Mouse (Mus musculus): ENCODE measurements around the gene Ly6g6d. TPM values are rescaled to one million over a fixed set of nuclear protein-coding genes. Genes with fewer than 3 reads are reported as not detected.

Gene Ly6g6d
- polyA plus RNA-seq (2012; rRNA removed) = 1.3 and 1.6 TPM in 2 replicates

DNA sequence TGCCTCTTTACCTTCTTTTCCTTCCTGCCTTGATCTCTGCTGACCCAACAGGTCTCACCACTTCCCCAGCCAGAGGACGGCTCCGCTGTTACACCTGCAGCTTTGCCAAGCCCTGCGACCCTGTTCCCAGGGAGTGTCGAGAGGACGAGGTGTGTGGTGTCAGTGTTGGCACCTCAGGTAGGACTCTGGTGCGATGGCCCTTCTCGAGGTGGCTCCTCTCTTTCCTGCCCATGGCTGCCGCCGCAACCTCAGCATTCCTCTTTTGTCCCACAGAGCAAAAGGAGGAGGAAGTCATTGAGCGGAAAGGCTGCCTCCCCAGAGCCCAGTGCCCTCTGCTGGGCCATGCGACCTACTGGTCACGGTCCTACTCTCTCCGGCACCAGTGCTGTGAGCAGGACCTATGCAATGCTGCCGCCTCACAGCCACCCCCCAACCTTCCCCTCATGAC lies at the start of gene Ly6g6d:
Ly6g6d (minus strand) TSS at position 280 of the 448 bp plus-strand sequence.

GRCm38 (mm10) chr17:35126206-35126611 lies 48.3 kb upstream of the Ly6g6d start, which contains the start of gene D17H6S53E:
TSS of gene D17H6S53E (plus strand) at chr17:35126373.

GRCm38 (mm10) chr17:35121871-35122303 lies 44.0 kb upstream of the Ly6g6d start, which contains the start of gene Csnk2b:
TSS of gene Csnk2b (minus strand) at chr17:35122053.

GRCm38 (mm10) chr17:35121143-35121799 lies 43.4 kb upstream of the Ly6g6d start, which contains the start of gene Gpank1:
TSS of gene Gpank1 (plus strand) at chr17:35121455.

GRCm38 (mm10) chr17:35115046-35116019 lies 37.5 kb upstream of the Ly6g6d start, which contains the start of gene Ly6g5b:
TSS of gene Ly6g5b (minus strand) at chr17:35115428.

GRCm38 (mm10) chr17:35108097-35108496 lies 30.2 kb upstream of the Ly6g6d start, which contains the start of gene Ly6g5c:
TSS of gene Ly6g5c (plus strand) at chr17:35108279.

DNA sequence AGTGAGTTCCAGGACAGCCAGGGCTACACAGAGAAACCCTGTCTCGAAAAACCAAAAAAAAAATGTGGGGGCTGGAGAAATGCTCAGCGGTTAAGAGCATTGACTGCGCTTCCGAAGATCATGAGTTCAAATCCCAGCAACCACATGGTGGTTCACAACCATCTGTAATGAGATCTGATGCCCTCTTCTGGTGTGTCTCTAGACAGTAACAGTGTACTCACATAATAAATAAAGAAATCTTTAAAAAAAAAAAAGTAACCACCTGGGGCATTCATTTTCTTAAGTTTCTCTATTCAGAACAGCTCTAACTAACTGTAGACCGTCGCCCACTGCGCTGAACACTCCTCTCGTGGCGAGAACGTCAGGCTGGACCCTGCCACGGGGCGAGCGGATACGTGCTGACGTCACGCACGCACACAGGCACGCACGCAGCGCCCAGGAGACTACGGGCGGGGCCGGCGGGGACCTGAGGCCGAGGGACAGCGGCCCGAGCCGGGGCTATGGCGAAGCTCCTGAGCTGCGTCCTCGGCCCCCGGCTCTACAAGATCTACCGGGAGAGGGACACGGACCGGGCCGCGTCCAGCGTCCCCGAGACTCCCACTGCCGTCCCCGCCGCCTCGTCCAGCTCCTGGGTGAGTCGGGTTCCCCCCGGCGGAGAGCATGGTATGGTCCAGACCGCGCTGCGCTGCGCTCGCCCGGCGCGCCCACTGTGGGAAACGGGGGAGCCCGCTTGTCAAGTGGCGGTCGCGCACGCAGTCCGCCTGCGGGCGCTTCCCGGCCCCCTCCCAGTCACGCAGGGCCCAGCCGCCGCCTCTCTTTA lies 11.2 kb upstream of the Ly6g6d start, which contains the start of gene Abhd16a:
Abhd16a (plus strand) TSS at position 439 of the 820 bp plus-strand sequence.

GRCm38 (mm10) chr17:35085208-35085865 lies 7.5 kb upstream of the Ly6g6d start, which contains the start of gene Ly6g6f:
TSS of gene Ly6g6f (minus strand) at chr17:35085610.

GRCm38 (mm10) chr17:35076507-35077176 lies 1.2 kb downstream of the Ly6g6d start, which contains the start of gene Ly6g6e:
TSS of gene Ly6g6e (plus strand) at chr17:35076902.

DNA sequence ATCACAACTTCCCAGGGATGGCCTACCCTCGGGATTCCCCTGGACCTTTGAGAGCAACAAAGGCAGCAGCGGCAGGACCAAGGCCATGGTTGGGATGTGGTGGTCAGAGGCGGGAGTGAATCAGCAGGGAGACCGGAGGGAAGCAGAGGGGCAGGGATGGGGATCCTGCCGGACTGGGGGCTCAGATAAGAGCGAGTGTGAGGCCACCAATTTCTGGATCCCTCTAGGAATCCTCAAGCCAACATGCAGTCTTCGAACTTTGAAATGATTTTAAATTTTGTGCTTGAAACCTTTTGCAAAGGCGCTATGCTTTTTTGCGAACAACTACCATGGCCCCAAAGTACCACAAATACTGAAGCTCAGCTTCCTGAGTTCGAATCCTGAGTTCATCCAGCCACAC lies 11.8 kb downstream of the Ly6g6d start, which contains the start of gene Mpig6b:
Mpig6b (minus strand) TSS at position 101 of the 400 bp plus-strand sequence.

GRCm38 (mm10) chr17:35064951-35065947 lies 12.6 kb downstream of the Ly6g6d start, which contains the start of gene Ly6g6c:
TSS of gene Ly6g6c (plus strand) at chr17:35065388.

DNA sequence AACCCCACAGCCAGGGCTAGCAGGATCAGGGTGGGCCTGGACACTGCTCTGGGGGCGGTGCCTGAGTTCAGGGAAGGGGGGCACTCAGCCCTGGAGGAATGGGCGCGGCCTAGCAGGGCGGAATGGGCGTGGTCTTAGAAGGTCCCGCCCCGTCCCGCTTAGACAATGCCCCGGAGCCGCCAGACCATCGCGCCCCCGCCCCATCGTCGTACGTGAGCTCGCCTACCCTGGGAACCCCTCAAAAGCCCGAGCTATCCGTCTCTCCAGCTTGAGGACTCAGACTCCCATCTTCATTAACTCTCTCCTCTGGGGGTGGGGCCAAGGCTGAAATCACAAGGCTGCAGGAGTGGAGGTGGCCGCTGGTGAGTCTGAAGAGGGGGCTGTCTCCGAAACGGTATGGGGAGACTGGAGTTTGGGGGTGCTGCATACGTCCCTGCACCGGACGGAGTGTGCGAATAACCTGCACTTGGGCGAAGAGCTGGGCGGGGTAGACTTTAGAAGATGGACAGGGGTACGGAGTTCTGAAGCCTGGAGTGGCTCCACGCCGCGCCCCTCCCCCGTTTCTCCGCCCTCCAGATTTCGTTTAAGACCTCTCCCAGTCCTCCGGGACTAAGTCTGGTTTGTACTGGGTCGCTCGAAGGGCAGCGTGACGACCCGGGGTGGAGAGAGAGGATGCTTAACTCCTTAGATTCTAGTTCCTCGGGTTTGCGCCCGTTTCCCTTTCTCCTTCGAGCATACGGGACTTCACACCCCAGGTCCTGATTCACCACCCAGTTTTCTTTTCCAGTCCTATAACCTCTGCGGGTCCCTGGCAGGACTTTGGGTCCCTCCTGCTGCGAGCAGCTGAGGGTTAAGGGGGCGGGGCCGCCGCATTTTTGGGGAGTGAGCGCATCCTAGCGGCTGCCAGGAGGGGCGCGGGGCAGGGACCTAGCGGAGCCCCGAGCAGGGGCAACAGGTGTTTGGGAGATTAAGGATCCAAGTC lies 18.7 kb downstream of the Ly6g6d start, which contains the start of gene Ddah2:
Ddah2 (plus strand) TSS at position 125 of the 982 bp plus-strand sequence.

GRCm38 (mm10) chr17:35049561-35050016 lies 28.3 kb downstream of the Ly6g6d start, which contains the start of gene Clic1:
TSS of gene Clic1 (plus strand) at chr17:35049966.

GRCm38 (mm10) chr17:35046681-35047455 lies 31.0 kb downstream of the Ly6g6d start, which contains the start of gene Msh5:
TSS of gene Msh5 (minus strand) at chr17:35046745.

DNA sequence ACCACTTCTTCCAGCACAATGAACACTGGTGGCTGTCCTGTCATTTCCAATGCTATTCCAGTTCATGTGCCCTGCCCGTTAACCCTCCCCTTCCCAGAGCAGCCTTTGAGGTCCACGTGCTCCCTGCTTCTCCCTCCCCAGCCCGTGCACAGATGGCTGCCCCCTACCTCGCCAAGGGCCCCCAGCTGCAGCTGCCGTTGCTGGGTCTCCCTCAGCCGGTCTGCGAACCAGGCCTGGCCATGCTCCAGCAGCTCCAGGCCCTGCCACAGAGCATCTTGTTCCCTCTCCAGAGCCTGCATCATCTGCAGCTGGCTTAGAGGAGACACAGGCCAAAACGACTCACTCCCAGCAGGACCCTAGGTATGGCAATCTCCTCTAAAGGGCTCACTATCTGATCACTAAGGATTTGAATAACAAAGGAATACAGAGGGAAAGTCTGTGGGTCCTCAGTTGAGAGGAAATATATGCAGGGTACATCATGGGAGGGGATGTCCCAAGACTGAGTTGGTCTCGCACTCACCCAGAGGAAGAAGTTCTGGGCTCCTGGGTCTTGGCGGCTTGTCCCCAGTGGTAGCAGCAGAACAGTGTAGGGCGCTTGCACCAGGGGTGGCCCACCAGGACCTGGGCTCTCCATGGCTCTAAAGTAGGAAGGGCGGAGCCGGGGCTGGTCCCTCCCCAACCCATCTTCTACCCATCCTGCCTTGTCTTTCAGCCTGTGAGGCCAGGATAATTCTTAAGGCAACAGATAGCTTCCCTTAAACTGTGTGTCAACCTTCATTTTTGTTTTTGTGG lies 50.4 kb downstream of the Ly6g6d start, which contains the start of gene Sapcd1:
Sapcd1 (minus strand) TSS at position 740 of the 792 bp plus-strand sequence.

All from central nervous system, embryonic 18 days (tissue).